Mouse (Mus musculus) layer of hippocampus, adult 2 months (tissue): ENCODE measurements at regions not wholly inside any gene's neighbourhood (a gene's known extent, or its start where the extent isn't known, plus 50 kb on each side); places are given as distances from the start of the nearest gene placed in this dataset.

ENCODE experiments used
- DNase-seq, 2 experiments: peaks; one replicate each; pipeline ENCODE4 v3.0.0; 2022; ENCODE audit warnings: low spot score in 2 of 2
- H3K27ac ChIP-seq: fragments of 200-600 bp; 2 replicates; pipeline ENCODE4 v1.8.1; 2022
- H3K4me3 ChIP-seq: fragments of 200-600 bp; 2 replicates; pipeline ENCODE4 v1.8.1; 2022; ENCODE audit warnings: mild to moderate bottlenecking
- CTCF ChIP-seq: fragments of 200-600 bp; conservative IDR thresholded peaks from 2 replicates; pipeline ENCODE4 v1.8.1; 2022; ENCODE audit warnings: antibody characterized with exemption, mild to moderate bottlenecking, moderate library complexity

GRCm38 (mm10) chr14:47992851-47993250 lies 127.8 kb upstream of the Peli2 start:
- no peak overlapping the region for H3K4me3 ChIP-seq
- DNase-seq: no peak
- H3K27ac ChIP-seq: no peak overlapping the region
- TF ChIP-seq CTCF: no peak

- DNase-seq: no peak
- TF ChIP-seq CTCF: no peak
- H3K4me3 ChIP-seq: no peak overlapping the region
- no peak overlapping the region for H3K27ac ChIP-seq
Observed at GRCm38 (mm10) chr14:47998936-47999335, 121.7 kb upstream of the Peli2 start.

DNA sequence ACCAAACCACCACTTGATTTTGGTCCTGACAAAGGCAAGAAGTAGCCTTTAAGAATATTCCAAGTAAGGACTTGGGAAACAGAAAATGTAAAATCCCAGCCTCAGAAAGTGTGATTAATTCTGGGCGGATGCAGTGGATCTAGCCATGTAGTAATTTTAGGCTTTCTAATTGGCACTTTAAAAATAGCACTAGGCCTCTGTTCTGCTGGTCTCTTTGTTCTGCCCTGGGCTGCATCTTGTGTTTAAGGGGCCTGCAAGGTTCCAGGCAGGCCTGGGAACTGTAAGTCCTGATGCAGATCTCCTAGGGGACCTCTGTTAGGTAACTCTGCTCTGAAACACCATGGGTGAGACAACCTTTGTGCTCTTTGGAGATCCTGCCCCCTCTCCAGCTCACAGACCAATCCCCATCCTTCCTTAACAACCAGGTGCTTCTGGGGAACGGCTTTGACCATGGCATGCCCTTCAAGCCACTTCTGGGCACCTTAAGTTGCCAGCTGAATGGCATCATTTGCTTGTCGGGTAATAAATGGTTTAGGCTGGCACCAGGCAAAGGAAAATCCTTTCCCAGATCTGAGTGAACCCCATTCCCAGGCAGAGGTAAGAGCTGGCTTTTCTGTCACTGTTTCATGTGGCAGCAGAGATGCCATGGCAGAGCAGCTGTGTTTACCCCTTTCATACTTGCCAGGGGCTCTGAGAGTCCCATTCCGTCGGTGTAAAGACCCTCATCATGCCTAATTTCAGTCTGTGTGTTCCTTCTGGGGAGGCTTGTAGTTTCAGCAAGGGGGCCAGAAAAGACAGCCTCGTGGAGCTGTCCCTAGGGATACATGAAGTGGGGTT lies 115.3 kb upstream of the Peli2 start:
- H3K4me3 ChIP-seq: no peak overlapping the region
- peak overlapping the region; percentile 75 for H3K27ac ChIP-seq
- no peak for DNase-seq
- TF ChIP-seq CTCF: no peak

- Histone ChIP-seq H3K4me3 (no peak overlapping the region), H3K27ac (peak overlapping the region; percentile 75; the same call in 1 of the 2 replicates)
- no peak for DNase-seq
- TF ChIP-seq CTCF: no peak
Observed at GRCm38 (mm10) chr14:48005929-48006309, 114.7 kb upstream of the Peli2 start.

- DNase-seq: peak; percentile 38 to 66
- TF ChIP-seq CTCF: no peak
- H3K4me3 ChIP-seq: no peak overlapping the region
- H3K27ac ChIP-seq: peak overlapping the region; percentile 79
Observed at GRCm38 (mm10) chr14:48012361-48013215, 108.0 kb upstream of the Peli2 start.

- H3K27ac ChIP-seq: peak overlapping the region; percentile 79
- no peak for TF ChIP-seq CTCF
- H3K4me3 ChIP-seq: no peak overlapping the region
- no peak for DNase-seq
Observed at GRCm38 (mm10) chr14:48013431-48013830, 107.2 kb upstream of the Peli2 start.

DNA sequence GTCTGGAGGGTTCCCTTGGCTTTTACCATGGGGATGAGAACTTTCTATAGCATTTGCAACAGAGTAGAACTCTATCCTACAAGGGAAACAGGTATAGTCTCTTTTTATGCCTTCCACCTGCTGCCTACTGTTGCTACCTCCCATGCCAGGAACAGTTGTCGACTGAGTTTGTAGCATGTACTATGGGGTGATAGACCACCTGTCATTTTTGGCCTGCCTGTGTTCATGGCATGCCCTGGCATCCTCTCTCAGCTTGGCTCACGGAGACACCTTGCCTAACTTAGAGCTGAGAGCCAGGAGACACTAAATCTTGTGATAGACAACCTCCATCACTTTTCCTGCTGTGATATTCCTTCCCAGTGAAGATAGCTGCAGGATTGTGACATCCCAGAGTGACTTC lies 105.8 kb upstream of the Peli2 start:
- Histone ChIP-seq H3K4me3 (no peak overlapping the region), H3K27ac (no peak overlapping the region)
- no peak for DNase-seq
- no peak for TF ChIP-seq CTCF

- no peak overlapping the region for H3K27ac ChIP-seq
- no peak for DNase-seq
- H3K4me3 ChIP-seq: no peak overlapping the region
- TF ChIP-seq CTCF: no peak
Observed at GRCm38 (mm10) chr14:48017971-48018370, 102.7 kb upstream of the Peli2 start.

DNA sequence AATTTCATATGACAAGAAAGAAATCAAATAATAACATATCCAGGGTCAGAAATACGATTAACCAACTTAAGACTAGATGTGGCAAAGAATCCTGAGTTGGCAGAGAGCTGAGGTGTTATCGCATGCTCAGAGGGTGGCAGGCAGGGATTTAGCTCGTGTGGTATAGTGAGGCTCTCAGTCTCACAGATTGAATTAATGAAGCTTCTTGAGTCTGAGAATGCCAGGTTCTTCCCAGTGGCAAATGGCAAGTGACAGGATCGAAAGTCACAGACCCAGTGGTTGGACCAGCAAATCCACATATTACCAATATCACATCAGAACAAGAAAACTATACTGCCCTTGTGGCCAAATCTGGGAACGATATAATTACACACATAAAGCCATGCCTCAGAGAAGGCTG lies 101.3 kb upstream of the Peli2 start:
- H3K27ac ChIP-seq: no peak overlapping the region

DNA sequence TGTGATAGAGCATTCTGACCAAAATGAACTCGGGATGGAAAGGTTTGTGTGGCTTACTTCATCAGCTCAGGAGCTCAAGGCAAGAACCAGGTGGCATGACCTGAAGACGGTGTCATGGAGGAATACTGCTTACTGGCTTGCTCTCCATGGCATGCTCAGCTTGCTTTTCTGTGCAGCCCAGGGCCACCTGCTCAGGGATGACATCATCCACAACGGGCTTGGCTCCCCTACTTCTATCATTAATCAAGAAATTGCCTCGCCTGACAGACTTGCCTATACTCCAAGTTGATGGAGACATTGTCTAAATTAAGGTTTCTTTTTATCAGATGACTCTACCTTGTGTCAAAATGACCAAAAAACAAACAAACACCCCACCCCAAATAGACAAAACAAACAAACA lies 98.4 kb upstream of the Peli2 start:
- H3K27ac ChIP-seq: no peak overlapping the region
- TF ChIP-seq CTCF: no peak

More for the DNA sequence above, 101.3 kb upstream of the Peli2 start:
- no peak overlapping the region for H3K4me3 ChIP-seq
- DNase-seq: no peak
- no peak for TF ChIP-seq CTCF

GRCm38 (mm10) chr14:48024051-48024693 lies 96.5 kb upstream of the Peli2 start:
- Histone ChIP-seq H3K4me3 (no peak overlapping the region), H3K27ac (no peak overlapping the region)
- TF ChIP-seq CTCF: 0 out of 2 replicates have a peak, but pooled peaks have one; percentile 4
- no peak for DNase-seq

More for the DNA sequence above, 98.4 kb upstream of the Peli2 start:
- no peak overlapping the region for H3K4me3 ChIP-seq
- DNase-seq: no peak

DNA sequence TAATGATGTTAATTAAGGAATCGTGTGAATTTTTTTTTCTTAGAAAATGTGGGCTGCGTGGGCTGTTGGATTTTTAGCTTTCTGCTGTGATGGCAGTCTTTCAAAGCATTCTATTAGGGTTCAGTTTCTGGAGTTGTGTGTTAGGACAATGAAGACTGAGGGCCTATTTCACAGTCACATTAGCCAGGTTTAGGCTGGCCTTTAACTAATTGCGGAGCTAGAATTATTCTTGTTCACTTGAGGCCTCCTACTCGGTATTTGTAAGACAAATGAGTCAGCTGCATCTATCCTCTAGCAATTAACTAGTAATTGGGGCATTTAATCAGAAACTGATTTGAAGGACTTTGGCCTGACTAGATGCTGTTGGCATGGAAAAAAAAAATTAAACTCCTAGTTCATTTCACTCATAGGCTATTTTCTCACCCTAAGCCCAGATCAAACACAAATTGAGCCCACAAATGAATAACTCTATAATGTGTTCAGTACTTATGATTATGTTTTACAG lies 81.3 kb upstream of the Peli2 start:
- no peak overlapping the region for H3K4me3 ChIP-seq
- DNase-seq: no peak
- no peak overlapping the region for H3K27ac ChIP-seq
- TF ChIP-seq CTCF: no peak

DNA sequence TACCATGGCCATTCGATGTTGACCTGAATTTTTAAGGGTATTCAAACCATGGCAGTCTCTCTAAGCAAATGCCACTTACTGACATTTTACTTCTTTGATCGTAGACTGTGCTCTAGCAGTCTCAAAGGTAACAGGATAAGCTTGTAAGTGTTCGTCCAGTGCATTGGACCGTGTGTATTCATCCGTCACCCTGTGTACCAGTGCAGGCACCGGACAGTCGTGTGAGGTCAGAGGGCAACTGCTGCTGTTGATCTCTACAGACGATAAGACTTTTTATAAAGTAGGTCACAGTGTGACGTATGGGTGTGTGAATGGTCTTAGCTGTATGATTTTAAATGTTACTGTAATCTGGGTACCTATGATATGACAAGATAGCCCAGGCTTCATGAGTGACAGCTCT lies 74.5 kb upstream of the Peli2 start:
- TF ChIP-seq CTCF: no peak
- H3K27ac ChIP-seq: no peak overlapping the region
- DNase-seq: no peak

More for the DNA sequence above, 74.5 kb upstream of the Peli2 start:
- H3K4me3 ChIP-seq: no peak overlapping the region
